Mouse (Mus musculus): ENCODE measurements around the gene Cotl1.

- TF ChIP-seq FLI1 (IDR thresholded peaks at IDR 0.05; ENCODE audit: low read length) (no peak), GATA1 (IDR thresholded peaks at IDR 0.05; ENCODE audit: borderline replicate concordance, low read length) (no peak)
Measured at GRCm38 (mm10) chr8:119787341-119787740, 53.0 kb downstream of the Cotl1 start.

Data from megakaryocyte, embryonic 14.5 days (primary cell).